Mouse (Mus musculus): ENCODE measurements around the gene Adamts8. TPM values are rescaled to one million over a fixed set of nuclear protein-coding genes. Genes with fewer than 3 reads are reported as not detected.

Adamts8 gene
- total and polyA plus RNA-seq, 3 experiments, result 2.0 to 3.6 (median 3.3) TPM

DNA sequence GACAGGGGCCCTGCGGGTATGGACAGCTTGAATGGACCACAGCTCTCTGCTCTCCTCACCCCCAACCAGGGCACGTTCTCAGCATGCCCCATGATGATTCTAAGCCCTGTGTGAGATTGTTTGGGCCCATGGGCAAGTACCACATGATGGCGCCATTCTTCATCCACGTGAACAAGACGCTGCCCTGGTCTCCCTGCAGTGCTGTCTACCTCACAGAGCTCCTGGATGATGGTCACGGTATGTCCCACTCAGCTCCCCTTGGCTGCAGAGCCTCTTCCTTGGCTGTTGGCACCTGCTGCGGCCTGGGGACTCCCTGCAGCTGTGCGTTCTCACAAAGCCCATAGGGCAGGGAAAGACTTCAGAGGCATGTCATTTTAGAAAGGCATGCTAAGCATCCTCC, 10.9 kb downstream of the Adamts8 start:
- no peak overlapping the region for H3K9ac ChIP-seq (ENCODE audit: low read depth, low read length)
- no peaks in the 10 kb centered on the region for H3K27me3 ChIP-seq (ENCODE audit: control insufficient read depth, insufficient read depth, low read length)
- H3K36me3 ChIP-seq (ENCODE audit: control insufficient read depth, insufficient read depth, low read length), result no peaks in the 10 kb centered on the region
- 65% methylated on average over 8 of the region's 8 CpGs for WGBS
- DNase-seq, result no peak
- H3K4me3 ChIP-seq, result no peak overlapping the region
- no peaks in the 10 kb centered on the region; the same call in 1 of the 2 replicates for H3K4me1 ChIP-seq (ENCODE audit: control insufficient read depth, insufficient read depth, low read length)
- no peak overlapping the region for H3K27ac ChIP-seq
- TF ChIP-seq CTCF (IDR thresholded peaks at IDR 0.05) (peak; percentile 38), POLR2A (IDR thresholded peaks at IDR 0.05; ENCODE audit: insufficient read depth, low read depth, low read length) (no peak)
- no peaks in the 10 kb centered on the region for H3K79me2 ChIP-seq (replicated peaks; ENCODE audit: control insufficient read depth, insufficient read depth, low read length)
- intact Hi-C loops (cut with DNase I), result no loop called here

DNA sequence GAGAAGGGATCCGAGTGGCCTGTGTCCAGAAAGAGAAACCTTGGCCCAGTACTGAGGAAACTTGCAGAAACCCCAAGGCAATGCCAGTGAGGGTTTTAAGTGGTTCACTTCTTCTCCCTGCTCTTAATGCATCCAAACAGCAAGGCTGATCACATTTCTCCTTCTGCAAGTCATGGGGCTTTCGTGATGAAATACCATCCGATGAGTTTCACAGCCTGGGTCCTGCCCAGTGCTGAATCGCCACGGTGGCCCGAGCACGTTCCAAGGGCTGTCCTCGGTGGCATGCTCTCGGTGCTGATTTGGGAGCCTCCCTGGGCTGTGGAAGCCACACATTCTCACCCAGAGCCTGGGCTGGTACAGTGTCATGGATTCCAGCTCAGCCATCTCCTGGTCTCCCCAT, 12.9 kb downstream of the Adamts8 start:
- H3K9ac ChIP-seq (ENCODE audit: low read depth, low read length), result no peak overlapping the region
- H3K4me3 ChIP-seq, result no peak overlapping the region
- intact Hi-C loops (cut with DNase I), result loop anchor here (5.0 kb wide), 1 partner anchor 127 kb away; no protein-coding TSS in a partner anchor
- no peaks in the 10 kb centered on the region; the same call in 1 of the 2 replicates for H3K4me1 ChIP-seq (ENCODE audit: control insufficient read depth, insufficient read depth, low read length)
- no peak overlapping the region for H3K27ac ChIP-seq
- WGBS, result 84% methylated on average over 9 of the region's 9 CpGs
- H3K79me2 ChIP-seq (replicated peaks; ENCODE audit: control insufficient read depth, insufficient read depth, low read length), result no peaks in the 10 kb centered on the region
- H3K27me3 ChIP-seq (ENCODE audit: control insufficient read depth, insufficient read depth, low read length), result no peaks in the 10 kb centered on the region
- TF ChIP-seq CTCF (IDR thresholded peaks at IDR 0.05) (no peak), EP300 (IDR thresholded peaks at IDR 0.05; ENCODE audit: insufficient read depth, low read depth, low read length) (no peak), POLR2A (IDR thresholded peaks at IDR 0.05; ENCODE audit: insufficient read depth, low read depth, low read length) (no peak)
- no peak for DNase-seq
- no peaks in the 10 kb centered on the region for H3K36me3 ChIP-seq (ENCODE audit: control insufficient read depth, insufficient read depth, low read length)

DNA sequence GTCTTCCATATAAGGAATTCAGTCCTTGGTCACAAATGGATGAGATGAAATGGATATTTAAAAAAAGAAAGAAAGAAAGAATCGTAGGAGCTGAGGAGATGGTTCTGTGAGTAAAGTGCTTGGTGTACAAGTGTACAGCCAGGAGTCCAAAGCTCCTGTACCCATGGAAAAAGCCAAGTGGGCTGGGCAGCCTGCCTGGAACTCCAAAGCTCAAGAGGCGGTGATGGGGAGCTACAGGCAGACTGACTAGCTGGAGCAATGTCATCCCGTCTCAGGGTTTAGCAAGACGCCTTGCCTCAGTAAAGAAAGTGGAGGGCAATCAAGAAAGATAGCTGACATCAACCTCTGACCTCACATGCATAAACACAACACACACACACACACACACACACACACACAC, 21.4 kb downstream of the Adamts8 start:
- DNase-seq, result peak in 1 of 2 experiments; percentile 53

DNA sequence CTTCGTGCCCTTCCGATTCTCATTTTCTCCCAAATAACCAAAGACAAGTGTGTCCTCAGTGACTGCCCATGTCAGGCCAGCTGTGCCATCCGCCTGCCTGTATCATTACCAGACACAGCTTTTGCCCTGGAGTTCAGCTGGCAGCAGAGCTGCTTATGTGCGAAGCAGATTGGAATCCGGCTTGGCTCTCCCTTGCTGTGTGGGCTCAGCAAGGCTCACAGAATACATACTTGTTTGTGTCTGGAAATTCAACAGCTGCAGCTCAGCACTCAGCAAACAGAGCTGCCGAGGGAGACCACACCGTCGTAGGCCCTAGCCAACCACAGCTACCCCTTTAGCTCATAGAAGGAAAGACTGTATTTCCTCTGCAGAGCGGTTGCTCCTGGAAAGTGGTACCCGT, 22.3 kb downstream of the Adamts8 start:
- H3K27me3 ChIP-seq (ENCODE audit: control insufficient read depth, insufficient read depth, low read length), result no peaks in the 10 kb centered on the region
- WGBS, result 60% methylated on average over 10 of the region's 10 CpGs
- TF ChIP-seq EP300 (IDR thresholded peaks at IDR 0.05; ENCODE audit: insufficient read depth, low read depth, low read length) (no peak), POLR2A (IDR thresholded peaks at IDR 0.05; ENCODE audit: insufficient read depth, low read depth, low read length) (no peak), CTCF (IDR thresholded peaks at IDR 0.05) (no peak)
- no peaks in the 10 kb centered on the region for H3K36me3 ChIP-seq (ENCODE audit: control insufficient read depth, insufficient read depth, low read length)
- intact Hi-C loops (cut with DNase I), result no loop called here
- H3K4me3 ChIP-seq, result no peak overlapping the region
- peaks cover 8% of the 10 kb centered on the region for H3K4me1 ChIP-seq (ENCODE audit: control insufficient read depth, insufficient read depth, low read length)
- no peak overlapping the region for H3K9ac ChIP-seq (ENCODE audit: low read depth, low read length)
- no peaks in the 10 kb centered on the region for H3K79me2 ChIP-seq (replicated peaks; ENCODE audit: control insufficient read depth, insufficient read depth, low read length)
- H3K27ac ChIP-seq, result no peak overlapping the region
- peak in 1 of 2 experiments; percentile 36 for DNase-seq

More for the DNA sequence above, 21.4 kb downstream of the Adamts8 start:
- 59% methylated on average over 4 of the region's 4 CpGs for WGBS
- Histone ChIP-seq H3K4me3 (no peak overlapping the region), H3K27ac (no peak overlapping the region), H3K36me3 (ENCODE audit: control insufficient read depth, insufficient read depth, low read length) (no peaks in the 10 kb centered on the region), H3K4me1 (ENCODE audit: control insufficient read depth, insufficient read depth, low read length) (peaks cover 8% of the 10 kb centered on the region), H3K79me2 (replicated peaks; ENCODE audit: control insufficient read depth, insufficient read depth, low read length) (no peaks in the 10 kb centered on the region), H3K27me3 (ENCODE audit: control insufficient read depth, insufficient read depth, low read length) (no peaks in the 10 kb centered on the region), H3K9ac (ENCODE audit: low read depth, low read length) (no peak overlapping the region)
- TF ChIP-seq CTCF (IDR thresholded peaks at IDR 0.05), result no peak
- TF ChIP-seq EP300 (IDR thresholded peaks at IDR 0.05; ENCODE audit: insufficient read depth, low read depth, low read length), result no peak
- no peak for TF ChIP-seq POLR2A (IDR thresholded peaks at IDR 0.05; ENCODE audit: insufficient read depth, low read depth, low read length)
- intact Hi-C loops (cut with DNase I), result no loop called here

DNA sequence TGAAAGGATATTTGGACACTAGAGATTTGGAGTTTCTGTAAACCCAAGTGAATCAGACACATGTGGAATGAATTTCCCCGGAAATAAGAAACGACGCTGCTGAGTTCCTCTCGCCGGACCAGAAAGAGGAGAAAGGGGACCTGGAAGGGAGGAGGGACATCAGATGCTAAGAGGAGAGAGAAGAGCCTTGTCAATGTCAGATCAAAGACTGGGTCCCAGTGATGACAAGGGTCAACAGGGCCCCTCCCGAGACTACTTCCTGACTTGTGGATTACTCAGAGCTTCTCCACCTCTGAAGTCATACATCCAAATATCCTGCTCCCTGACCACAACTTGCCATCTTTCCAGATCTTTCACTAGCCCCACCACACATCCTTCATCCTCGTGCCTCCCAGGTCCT, 24.5 kb downstream of the Adamts8 start:
- no peaks in the 10 kb centered on the region for H3K27me3 ChIP-seq (ENCODE audit: control insufficient read depth, insufficient read depth, low read length)
- H3K4me3 ChIP-seq, result no peak overlapping the region
- intact Hi-C loops (cut with DNase I), result no loop called here
- no peaks in the 10 kb centered on the region for H3K36me3 ChIP-seq (ENCODE audit: control insufficient read depth, insufficient read depth, low read length)
- H3K4me1 ChIP-seq (ENCODE audit: control insufficient read depth, insufficient read depth, low read length), result peaks cover 8% of the 10 kb centered on the region
- TF ChIP-seq EP300 (IDR thresholded peaks at IDR 0.05; ENCODE audit: insufficient read depth, low read depth, low read length), result no peak
- H3K79me2 ChIP-seq (replicated peaks; ENCODE audit: control insufficient read depth, insufficient read depth, low read length), result no peaks in the 10 kb centered on the region
- no peak overlapping the region for H3K9ac ChIP-seq (ENCODE audit: low read depth, low read length)
- DNase-seq, result no peak
- 35% methylated on average over 7 of the region's 7 CpGs for WGBS
- H3K27ac ChIP-seq, result no peak overlapping the region

DNA sequence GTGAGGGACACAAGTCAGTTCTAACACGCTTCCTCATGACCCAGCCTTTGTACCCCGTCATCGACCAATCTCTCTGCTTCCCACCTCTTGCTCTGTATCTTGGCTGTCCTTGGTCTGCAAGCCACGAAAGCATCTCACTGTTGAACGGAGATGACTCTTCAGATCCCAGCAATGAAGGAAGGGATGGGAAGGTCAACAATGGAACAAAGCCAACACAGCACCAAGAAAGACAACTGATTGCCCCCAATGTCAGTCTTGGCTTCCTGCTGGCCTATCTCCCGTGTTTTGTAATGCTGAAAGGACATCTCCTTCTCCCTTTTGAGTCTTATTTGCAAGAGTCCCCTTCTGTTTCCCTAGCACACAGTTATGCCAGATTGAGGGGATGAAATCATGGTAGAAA, 25.8 kb downstream of the Adamts8 start:
- TF ChIP-seq EP300 (IDR thresholded peaks at IDR 0.05; ENCODE audit: insufficient read depth, low read depth, low read length), result no peak
- Histone ChIP-seq H3K9ac (ENCODE audit: low read depth, low read length) (no peak overlapping the region), H3K4me1 (ENCODE audit: control insufficient read depth, insufficient read depth, low read length) (peaks cover 8% of the 10 kb centered on the region), H3K27me3 (ENCODE audit: control insufficient read depth, insufficient read depth, low read length) (no peaks in the 10 kb centered on the region), H3K36me3 (ENCODE audit: control insufficient read depth, insufficient read depth, low read length) (no peaks in the 10 kb centered on the region), H3K4me3 (no peak overlapping the region), H3K27ac (no peak overlapping the region), H3K79me2 (replicated peaks; ENCODE audit: control insufficient read depth, insufficient read depth, low read length) (no peaks in the 10 kb centered on the region)
- intact Hi-C loops (cut with DNase I), result no loop called here
- DNase-seq, result no peak
- WGBS, result 81% methylated on average over 6 of the region's 6 CpGs

All from heart, adult 2 months (tissue).